Mouse (Mus musculus) liver, postnatal 0 days (tissue): ENCODE data around the gene Pgs1. TPM values are rescaled to one million over a fixed set of nuclear protein-coding genes. Genes with fewer than 3 reads are reported as not detected.

Experiments
- ATAC-seq: fragments of 200-750 bp; cut with Nextera tagmentation; 2 replicates; pipeline ENCODE4 v1.8.0; 2017; ENCODE audit warnings: mild to moderate bottlenecking, moderate library complexity
- DNase-seq: peaks from one replicate; pipeline ENCODE4 v3.0.0-alpha.2; 2016
- H3K27ac ChIP-seq: fragments of 300-500 bp; sonication (generic); 2 replicates; pipeline ENCODE4 v1.5.1; 2014; ENCODE audit warnings: antibody characterized with exemption, moderate library complexity, mild to moderate bottlenecking, low read depth
- H3K27me3 ChIP-seq: fragments of 300-500 bp; sonication (generic); 2 replicates; pipeline ENCODE4 v1.6.1; 2014; ENCODE audit warnings: low read length, control low read depth, mixed read lengths; ENCODE audit not compliant: insufficient read depth
- H3K36me3 ChIP-seq: fragments of 300-500 bp; sonication (generic); replicated peaks from 2 replicates; pipeline ENCODE4 v1.6.1; 2014; ENCODE audit warnings: mild to moderate bottlenecking, control low read depth, low read length, moderate library complexity, mixed read lengths; ENCODE audit not compliant: insufficient read depth
- H3K4me1 ChIP-seq: fragments of 300-500 bp; sonication (generic); 2 replicates; pipeline ENCODE4 v1.6.1; 2014; ENCODE audit warnings: antibody characterized with exemption, mild to moderate bottlenecking, control low read depth; ENCODE audit not compliant: insufficient read depth
- H3K4me2 ChIP-seq: fragments of 300-500 bp; sonication (generic); 2 replicates; pipeline ENCODE4 v1.6.1; 2014; ENCODE audit warnings: low read depth, mild to moderate bottlenecking, low read length, moderate library complexity, mixed read lengths
- H3K4me3 ChIP-seq: fragments of 300-500 bp; sonication (generic); 2 replicates; pipeline ENCODE4 v1.5.1; 2014; ENCODE audit warnings: low read depth, low read length
- H3K9ac ChIP-seq: fragments of 300-500 bp; sonication (generic); replicated peaks from 2 replicates; pipeline ENCODE4 v1.6.1; 2014; ENCODE audit warnings: mild to moderate bottlenecking, moderate library complexity
- H3K9me3 ChIP-seq: fragments of 300-500 bp; sonication (generic); 2 replicates; pipeline ENCODE4 v1.6.1; 2016; ENCODE audit warnings: mild to moderate bottlenecking, control low read depth, low read length, mixed read lengths
- CTCF ChIP-seq: sonication (generic); IDR thresholded peaks from 2 replicates; pipeline ENCODE4 v1.5.1; 2016; ENCODE audit warnings: antibody characterized with exemption, low read depth
- EP300 ChIP-seq: IDR thresholded peaks from 2 replicates; pipeline ENCODE4 v1.6.1; 2016; ENCODE audit warnings: antibody characterized with exemption, low read depth, mild to moderate bottlenecking
- WGBS: fragments of 180-500 bp; shearing (Covaris S2); extraction: QIAGEN DNeasy Blood & Tissue Kit; methylation state at CpG from one replicate; pipeline ENCODE4 v1.1.7; 2014; ENCODE audit not compliant: insufficient replicate concordance; 5-methylcytosine and 5-hydroxymethylcytosine counted together
- polyA plus RNA-seq: library from polyadenylated mRNA; unstranded; fragments of >200 nt; fragmentation: Nextera tagmentation; extraction: Ambion mirVana; gene quantifications from 2 replicates; pipeline ENCODE4 v1.2.1, GENCODE M21; 2015

Pgs1 gene
- polyA plus RNA-seq, 1 experiment from 2014 or later, result 10.1 TPM

DNA sequence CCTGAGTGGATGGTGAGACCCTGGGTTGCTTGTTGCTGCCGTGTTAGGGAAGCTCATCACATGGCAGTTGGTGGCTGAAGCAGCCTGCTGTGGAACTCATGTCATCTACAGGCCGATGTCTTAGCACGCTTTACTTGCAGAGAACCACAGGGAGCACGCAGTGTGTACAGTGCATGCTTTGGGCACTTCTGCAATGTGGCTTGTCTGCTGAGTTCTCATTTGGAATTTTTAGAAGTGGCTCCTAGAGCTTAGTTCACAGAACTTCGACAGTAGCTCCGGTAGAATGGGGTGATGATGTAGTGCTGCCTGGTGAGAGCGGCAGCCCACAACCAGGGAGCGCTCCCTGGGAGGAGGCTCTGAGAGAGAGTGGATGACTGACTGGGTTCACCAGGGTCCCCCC, 22.8 kb downstream of the Pgs1 start:
- DNase-seq (no peak), ATAC-seq (no peak)
- no peak overlapping the region for H3K9ac ChIP-seq
- H3K9me3 ChIP-seq, result no peaks in the 10 kb centered on the region
- H3K4me1 ChIP-seq, result peaks cover 9% of the 10 kb centered on the region
- H3K4me2 ChIP-seq, result no peak overlapping the region
- no peak overlapping the region for H3K4me3 ChIP-seq
- peaks cover 41% of the 10 kb centered on the region for H3K36me3 ChIP-seq
- H3K27me3 ChIP-seq, result no peaks in the 10 kb centered on the region
- WGBS, result 88% methylated on average over 8 of the region's 8 CpGs
- H3K27ac ChIP-seq, result no peak overlapping the region
- no peak for TF ChIP-seq CTCF

DNA sequence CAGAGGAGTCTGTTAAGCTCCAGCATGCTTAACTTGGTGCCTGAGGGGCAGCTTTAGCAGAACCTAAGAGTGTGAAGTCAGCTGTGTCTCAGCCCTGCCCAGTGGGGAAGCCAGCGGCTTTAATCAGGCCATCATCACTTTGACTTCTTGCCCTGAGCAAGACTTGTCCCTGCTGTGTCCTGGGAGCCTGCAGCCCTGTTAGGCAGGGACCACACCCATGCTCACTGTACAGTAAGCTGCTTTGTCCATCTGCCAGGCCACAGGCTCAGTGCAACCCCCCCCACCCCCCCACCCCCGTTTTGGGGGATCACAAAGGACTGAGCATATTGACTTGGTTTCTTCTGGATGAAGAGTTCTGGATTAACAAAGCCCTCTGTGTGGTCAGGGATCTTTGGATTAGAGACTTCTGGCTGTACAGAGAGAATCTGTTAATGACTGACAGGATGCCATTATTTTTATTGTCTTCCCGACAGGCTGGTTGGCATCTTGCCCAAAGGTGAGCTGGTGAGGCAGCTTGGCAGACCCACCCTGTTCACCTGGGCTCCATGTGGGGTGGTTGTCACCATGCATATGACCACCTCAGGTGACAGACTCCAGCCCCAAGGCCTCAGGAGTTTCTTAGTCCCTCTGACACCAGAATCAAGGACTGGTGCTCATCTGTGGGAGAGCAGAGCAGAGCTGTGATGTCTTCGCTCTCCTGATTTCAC, 23.9 kb downstream of the Pgs1 start:
- Histone ChIP-seq H3K9me3 (no peaks in the 10 kb centered on the region), H3K27ac (no peak overlapping the region), H3K4me1 (peaks cover 9% of the 10 kb centered on the region), H3K27me3 (no peaks in the 10 kb centered on the region), H3K9ac (no peak overlapping the region), H3K4me2 (no peak overlapping the region), H3K4me3 (no peak overlapping the region), H3K36me3 (peaks cover 35% of the 10 kb centered on the region)
- DNase-seq (no peak), ATAC-seq (no peak)
- 60% methylated on average over 4 of the region's 4 CpGs for WGBS
- TF ChIP-seq EP300, result no peak
- TF ChIP-seq CTCF, result no peak

GRCm38 (mm10) chr11:118012595-118012994, 26.5 kb downstream of the Pgs1 start:
- H3K4me3 ChIP-seq, result no peak overlapping the region
- no peaks in the 10 kb centered on the region for H3K27me3 ChIP-seq
- peaks cover 6% of the 10 kb centered on the region for H3K4me1 ChIP-seq
- H3K9me3 ChIP-seq, result no peaks in the 10 kb centered on the region
- H3K9ac ChIP-seq, result no peak overlapping the region
- H3K36me3 ChIP-seq, result peaks cover 17% of the 10 kb centered on the region
- ATAC-seq (no peak), DNase-seq (no peak)
- H3K27ac ChIP-seq, result no peak overlapping the region
- whole genome bisulfite sequencing, result 80% methylated on average over 1 of the region's 1 CpGs
- no peak overlapping the region for H3K4me2 ChIP-seq
- TF ChIP-seq CTCF, result no peak
- TF ChIP-seq EP300, result no peak

GRCm38 (mm10) chr11:118013339-118013738, 27.2 kb downstream of the Pgs1 start:
- Histone ChIP-seq H3K27me3 (no peaks in the 10 kb centered on the region), H3K4me1 (peaks cover 2% of the 10 kb centered on the region; the same call in 1 of the 2 replicates), H3K4me3 (no peak overlapping the region), H3K36me3 (peaks cover 24% of the 10 kb centered on the region), H3K4me2 (no peak overlapping the region), H3K9ac (no peak overlapping the region), H3K27ac (no peak overlapping the region), H3K9me3 (no peaks in the 10 kb centered on the region)
- ATAC-seq, result no peak
- 86% methylated on average over 2 of the region's 2 CpGs for whole genome bisulfite sequencing
- DNase-seq, result no peak
- TF ChIP-seq EP300, result no peak
- no peak for TF ChIP-seq CTCF

- DNase-seq, result no peak
- no peak for ATAC-seq
- Histone ChIP-seq H3K4me1 (peaks cover 2% of the 10 kb centered on the region; the same call in 1 of the 2 replicates), H3K27ac (peak overlapping the region; percentile 39; the same call in 1 of the 2 replicates), H3K4me3 (no peak overlapping the region), H3K36me3 (peaks cover 27% of the 10 kb centered on the region), H3K27me3 (no peaks in the 10 kb centered on the region), H3K9me3 (no peaks in the 10 kb centered on the region), H3K4me2 (no peak overlapping the region), H3K9ac (no peak overlapping the region)
- no peak for TF ChIP-seq CTCF
- TF ChIP-seq EP300, result no peak
- WGBS, result 68% methylated on average over 12 of the region's 12 CpGs
Measured at GRCm38 (mm10) chr11:118014391-118014995, 28.4 kb downstream of the Pgs1 start.

DNA sequence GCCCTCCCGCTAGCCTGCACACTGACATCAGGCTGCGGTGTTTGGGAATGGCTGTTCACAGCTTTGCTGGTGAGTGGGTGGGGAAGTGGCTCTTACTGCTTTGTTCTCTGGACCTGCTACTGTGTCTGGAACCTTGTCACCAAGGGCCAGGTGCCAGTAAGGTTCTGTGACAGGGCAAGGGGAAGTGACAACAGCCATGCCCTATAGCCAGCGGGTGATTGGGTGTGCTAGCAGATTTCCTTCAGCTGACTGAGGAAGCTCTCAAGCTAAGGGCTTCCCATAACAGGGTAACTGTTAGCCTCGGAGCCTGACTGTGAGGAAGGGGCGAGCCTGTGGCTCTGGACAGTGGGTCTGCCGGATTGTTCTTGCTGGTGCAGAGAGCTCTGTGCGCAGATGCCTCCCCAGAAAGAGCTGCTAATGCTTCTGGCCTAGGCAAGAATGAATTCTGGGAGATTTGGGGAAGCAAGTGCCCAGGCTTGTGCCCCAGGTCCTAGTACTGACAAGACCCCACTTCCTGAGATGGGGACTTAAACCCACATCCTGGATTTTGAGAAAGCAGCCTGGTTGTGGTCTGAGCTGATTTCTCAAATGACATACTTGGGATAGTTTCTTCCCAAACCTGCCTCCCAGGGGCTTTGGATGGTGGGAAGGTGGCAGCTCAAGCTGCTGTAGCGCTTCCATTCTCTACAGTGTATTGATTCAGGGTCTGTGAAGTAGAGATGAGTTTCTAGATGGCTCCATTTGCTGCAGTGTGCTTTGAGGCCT, 29.5 kb downstream of the Pgs1 start:
- peaks cover 2% of the 10 kb centered on the region; the same call in 1 of the 2 replicates for H3K4me1 ChIP-seq
- peaks cover 29% of the 10 kb centered on the region for H3K36me3 ChIP-seq
- H3K27ac ChIP-seq, result no peak overlapping the region; the same call in 1 of the 2 replicates
- 64% methylated on average over 8 of the region's 8 CpGs for WGBS
- H3K9me3 ChIP-seq, result no peaks in the 10 kb centered on the region
- H3K4me2 ChIP-seq, result no peak overlapping the region
- no peak for DNase-seq
- no peak overlapping the region for H3K4me3 ChIP-seq
- no peaks in the 10 kb centered on the region for H3K27me3 ChIP-seq
- H3K9ac ChIP-seq, result no peak overlapping the region; the same call in 1 of the 2 replicates
- TF ChIP-seq CTCF, result no peak
- TF ChIP-seq EP300, result no peak
- no peak for ATAC-seq
